Mouse (Mus musculus) hindbrain, embryonic 10.5 days (tissue): ENCODE results near the gene Gpr183. TPM values are rescaled to one million over a fixed set of nuclear protein-coding genes. Genes with fewer than 3 reads are reported as not detected.
A peak's percentile ranks its signal among the peaks of the same experiment; 100 is the strongest.

Experiments used
- DNase-seq: peaks from one replicate; pipeline ENCODE4 v3.0.0-alpha.2; 2017; ENCODE audit warnings: low spot score
- H3K27ac ChIP-seq: fragments of 300-500 bp; sonication (generic); 2 replicates; pipeline ENCODE4 v1.5.1; 2016; ENCODE audit warnings: mild to moderate bottlenecking, moderate library complexity
- H3K27me3 ChIP-seq: fragments of 300-500 bp; sonication (generic); 2 replicates; pipeline ENCODE4 v1.6.1; 2016; ENCODE audit warnings: mild to moderate bottlenecking; ENCODE audit not compliant: poor library complexity, insufficient read depth, severe bottlenecking
- H3K36me3 ChIP-seq: fragments of 300-500 bp; sonication (generic); 2 replicates; pipeline ENCODE4 v1.6.1; 2016; ENCODE audit warnings: mild to moderate bottlenecking, moderate library complexity
- H3K4me1 ChIP-seq: fragments of 300-500 bp; sonication (generic); replicated peaks from 2 replicates; pipeline ENCODE4 v1.6.1; 2016; ENCODE audit warnings: mild to moderate bottlenecking
- H3K4me3 ChIP-seq: fragments of 300-500 bp; sonication (generic); 2 replicates; pipeline ENCODE4 v1.5.1; 2016; ENCODE audit warnings: mild to moderate bottlenecking, moderate library complexity
- H3K9me3 ChIP-seq: fragments of 300-500 bp; sonication (generic); 2 replicates; pipeline ENCODE4 v1.6.1; 2016; ENCODE audit warnings: mild to moderate bottlenecking, moderate library complexity
- WGBS: fragments of 180-500 bp; shearing (Covaris S2); methylation state at CpG from one replicate; pipeline ENCODE4 v1.1.7; 2016; 5-methylcytosine and 5-hydroxymethylcytosine counted together
- polyA plus RNA-seq: library from polyadenylated mRNA; unstranded; fragments of >200 nt; fragmentation: Nextera tagmentation; extraction: Ambion mirVana; gene quantifications from 2 replicates; pipeline ENCODE4 v1.2.1, GENCODE M21; 2016

Gpr183 gene
- 2.0 and 2.4 TPM in 2 replicates for polyA plus RNA-seq

DNA sequence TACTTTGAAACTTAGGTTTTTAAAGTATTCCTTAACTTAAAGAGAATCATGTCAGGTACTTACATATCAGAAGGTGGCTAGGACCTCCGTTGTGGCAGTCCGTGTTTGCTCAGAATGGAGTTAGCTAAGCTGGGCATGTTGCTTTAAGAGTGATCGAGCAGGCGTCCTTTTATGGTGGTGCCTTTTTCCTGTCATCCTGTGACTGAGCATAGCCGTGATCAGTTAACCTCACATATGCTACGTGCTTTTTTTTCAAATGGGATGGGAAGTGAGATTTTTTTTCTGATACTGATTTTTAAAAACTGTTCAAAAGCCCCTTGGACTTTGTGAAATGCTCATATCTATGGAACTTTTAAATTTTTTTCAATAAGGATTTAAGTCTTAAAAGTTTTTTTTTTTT, at the start of gene Gpr183:
Gene Gpr183 (minus strand): TSS at position 206 of the 400 bp plus-strand sequence.
- no peaks in the 10 kb centered on the region for H3K9me3 ChIP-seq
- no peak for DNase-seq
- WGBS: 70% methylated on average over 6 of the region's 6 CpGs
- H3K27me3 ChIP-seq: no peaks in the 10 kb centered on the region
- H3K36me3 ChIP-seq: no peaks in the 10 kb centered on the region
- H3K4me3 ChIP-seq: no peak within 1 kb of the TSS
- 0 out of 2 replicates have a peak within 1 kb of the TSS, but pooled peaks have one; percentile 9 for H3K27ac ChIP-seq
- H3K4me1 ChIP-seq: peaks cover 12% of the 10 kb centered on the region; the same call in 1 of the 2 replicates

DNA sequence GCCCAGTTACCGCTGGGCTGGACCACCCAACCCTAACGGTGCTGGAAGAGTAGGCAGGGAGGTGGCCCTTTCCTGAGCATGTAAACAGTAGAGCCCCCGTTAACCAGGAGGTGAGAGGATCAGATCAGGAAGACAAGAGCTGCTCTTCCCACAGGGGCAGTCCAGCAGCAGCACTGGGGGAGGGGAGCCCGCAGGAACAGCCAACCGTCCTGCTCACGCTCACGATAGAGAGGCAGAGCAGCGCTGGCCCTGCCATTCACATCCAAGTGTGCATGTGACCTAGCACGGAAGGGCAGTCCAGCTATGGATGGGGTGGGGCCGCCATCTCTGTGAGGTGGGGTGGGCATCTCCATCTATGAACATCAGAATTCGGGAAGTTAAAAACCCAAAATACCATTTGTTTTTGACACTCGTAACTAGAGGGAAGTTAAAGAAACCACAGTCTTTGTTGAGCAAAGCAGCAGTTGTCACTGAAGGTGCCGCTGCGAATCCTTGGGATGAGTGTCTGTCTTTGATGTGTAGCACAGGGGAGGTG, 48.5 kb upstream of the Gpr183 start:
- DNase-seq: no peak
- H3K27ac ChIP-seq: no peak overlapping the region
- WGBS: 88% methylated on average over 14 of the region's 14 CpGs
- 0 out of 2 replicates have a peak, but pooled peaks cover 4% of the 10 kb centered on the region for H3K4me1 ChIP-seq
- H3K9me3 ChIP-seq: no peaks in the 10 kb centered on the region
- peaks cover 54% of the 10 kb centered on the region for H3K36me3 ChIP-seq
- H3K4me3 ChIP-seq: no peak overlapping the region
- no peaks in the 10 kb centered on the region for H3K27me3 ChIP-seq

DNA sequence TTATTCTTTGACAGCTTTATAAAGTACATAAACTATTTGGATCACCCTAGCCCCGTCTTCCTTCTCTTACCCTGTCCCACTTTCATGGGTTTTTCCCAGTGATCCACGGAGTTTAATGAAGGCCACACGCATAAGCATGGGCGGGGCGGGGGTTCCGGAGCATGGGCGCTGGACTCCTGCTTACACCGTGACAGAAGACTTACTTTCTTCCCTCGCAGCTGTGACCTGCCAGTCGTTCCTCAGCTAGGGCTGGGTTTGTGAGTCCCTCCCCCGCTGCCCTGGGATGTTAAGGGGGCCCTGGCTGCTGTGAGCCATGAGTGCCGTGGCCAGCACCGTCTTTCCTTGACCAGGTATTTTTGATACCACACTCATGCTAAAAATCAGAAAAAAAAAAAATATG, 47.8 kb upstream of the Gpr183 start:
- no peaks in the 10 kb centered on the region for H3K9me3 ChIP-seq
- no peak for DNase-seq
- H3K36me3 ChIP-seq: peaks cover 55% of the 10 kb centered on the region
- 0 out of 2 replicates have a peak, but pooled peaks cover 4% of the 10 kb centered on the region for H3K4me1 ChIP-seq
- no peak overlapping the region for H3K4me3 ChIP-seq
- 80% methylated on average over 13 of the region's 13 CpGs for WGBS
- no peak overlapping the region for H3K27ac ChIP-seq
- H3K27me3 ChIP-seq: no peaks in the 10 kb centered on the region

- no peak for DNase-seq
- Histone ChIP-seq H3K4me1 (0 out of 2 replicates have a peak, but pooled peaks cover 4% of the 10 kb centered on the region), H3K4me3 (no peak overlapping the region), H3K27me3 (no peaks in the 10 kb centered on the region), H3K27ac (no peak overlapping the region), H3K36me3 (peaks cover 55% of the 10 kb centered on the region), H3K9me3 (no peaks in the 10 kb centered on the region)
- 82% methylated on average over 5 of the region's 5 CpGs for WGBS
Observed at GRCm38 (mm10) chr14:122012193-122012592, 47.2 kb upstream of the Gpr183 start.

GRCm38 (mm10) chr14:122011768-122012167, 46.8 kb upstream of the Gpr183 start:
- DNase-seq: no peak
- Histone ChIP-seq H3K27ac (no peak overlapping the region), H3K9me3 (no peaks in the 10 kb centered on the region), H3K4me3 (no peak overlapping the region), H3K36me3 (peaks cover 55% of the 10 kb centered on the region), H3K4me1 (0 out of 2 replicates have a peak, but pooled peaks cover 4% of the 10 kb centered on the region), H3K27me3 (no peaks in the 10 kb centered on the region)
- WGBS: 94% methylated on average over 8 of the region's 8 CpGs

DNA sequence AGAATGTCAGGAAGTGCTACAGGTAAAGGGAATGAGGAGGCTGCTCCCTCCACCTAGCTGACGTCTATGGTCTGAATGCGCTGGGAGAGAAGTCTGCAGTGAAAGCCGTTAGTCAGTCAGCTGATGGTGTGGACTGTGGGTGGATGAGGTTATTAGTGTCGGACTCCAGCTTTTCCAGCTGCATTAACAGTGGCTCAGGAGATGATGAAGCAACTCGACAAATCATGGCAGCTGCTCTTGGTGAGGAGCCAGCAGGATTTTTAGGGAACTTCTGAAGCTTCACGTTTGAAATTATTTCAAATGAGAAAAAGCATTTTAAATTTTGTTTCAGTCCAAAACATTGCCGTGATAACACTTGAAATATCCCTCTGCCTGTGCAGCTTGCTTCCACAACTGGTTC, 45.3 kb upstream of the Gpr183 start:
- Histone ChIP-seq H3K36me3 (peaks cover 49% of the 10 kb centered on the region), H3K27ac (no peak overlapping the region), H3K4me1 (0 out of 2 replicates have a peak, but pooled peaks cover 4% of the 10 kb centered on the region), H3K27me3 (no peaks in the 10 kb centered on the region), H3K4me3 (no peak overlapping the region), H3K9me3 (no peaks in the 10 kb centered on the region)
- WGBS: 86% methylated on average over 7 of the region's 7 CpGs
- DNase-seq: no peak

DNA sequence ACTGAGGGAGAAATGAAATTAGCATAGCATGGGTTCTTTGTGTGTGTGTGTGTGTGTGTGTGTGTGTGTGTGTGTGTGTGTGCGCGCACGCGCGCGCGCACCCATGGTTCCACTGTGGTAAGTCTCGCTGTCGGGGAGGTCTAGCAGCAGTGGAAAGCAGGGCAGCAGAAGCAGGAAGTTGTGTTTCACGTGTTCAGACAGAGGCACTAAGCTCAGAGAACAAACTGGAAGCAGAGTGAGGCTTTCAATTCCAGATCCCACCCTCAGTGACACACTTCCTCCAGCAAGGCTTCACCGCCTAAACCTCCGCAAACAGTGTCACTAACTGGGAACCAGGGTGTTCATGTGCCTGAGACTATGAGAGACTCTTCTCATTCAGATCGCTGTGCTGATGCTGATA, 44.5 kb upstream of the Gpr183 start:
- DNase-seq: no peak
- H3K9me3 ChIP-seq: no peaks in the 10 kb centered on the region
- H3K4me3 ChIP-seq: no peak overlapping the region
- H3K27ac ChIP-seq: no peak overlapping the region
- peaks cover 47% of the 10 kb centered on the region for H3K36me3 ChIP-seq
- WGBS: 95% methylated on average over 13 of the region's 13 CpGs
- H3K27me3 ChIP-seq: no peaks in the 10 kb centered on the region
- 0 out of 2 replicates have a peak, but pooled peaks cover 4% of the 10 kb centered on the region for H3K4me1 ChIP-seq

DNA sequence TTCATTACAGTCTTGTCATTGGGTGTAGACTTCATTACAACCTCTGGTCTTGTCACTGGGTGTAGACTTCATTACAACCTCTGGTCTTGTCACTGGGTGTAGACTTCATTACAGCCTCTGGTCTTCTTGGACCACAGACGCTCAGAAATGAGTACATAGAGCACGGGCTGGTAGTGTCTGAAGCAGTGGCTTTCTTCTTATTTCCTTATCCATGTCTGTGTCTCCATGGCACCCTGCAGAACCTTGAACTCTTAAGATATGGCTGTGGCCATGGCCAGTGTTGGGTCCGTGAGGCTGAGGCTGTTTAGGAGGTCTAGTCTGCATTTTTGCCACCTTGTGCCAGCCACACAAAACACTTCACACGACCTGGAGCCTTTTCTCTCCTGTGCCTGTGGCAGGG, 43.3 kb upstream of the Gpr183 start:
- Histone ChIP-seq H3K36me3 (peaks cover 35% of the 10 kb centered on the region), H3K4me1 (0 out of 2 replicates have a peak, but pooled peaks cover 4% of the 10 kb centered on the region), H3K27me3 (no peaks in the 10 kb centered on the region), H3K27ac (no peak overlapping the region), H3K4me3 (no peak overlapping the region), H3K9me3 (no peaks in the 10 kb centered on the region)
- no peak for DNase-seq
- WGBS: 89% methylated on average over 4 of the region's 4 CpGs

DNA sequence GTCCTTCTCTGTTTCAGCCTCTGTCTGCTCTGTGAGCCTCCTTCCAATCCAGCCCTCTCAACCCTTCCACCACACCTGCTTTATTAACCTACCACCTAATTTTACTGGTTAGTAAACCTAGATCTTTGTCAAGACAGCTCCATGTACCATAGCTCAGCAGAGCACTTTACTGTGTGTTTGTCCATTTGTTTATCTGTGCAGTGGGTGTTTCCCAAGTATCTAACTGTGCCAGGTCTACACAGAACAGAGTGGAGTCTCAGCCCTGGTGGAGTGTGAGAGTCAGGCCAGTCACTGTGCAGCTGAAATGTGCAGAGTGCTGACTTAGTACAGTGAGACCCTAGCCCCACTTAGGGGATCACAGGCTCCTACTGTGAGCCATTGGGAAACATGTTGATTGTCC, 38.8 kb upstream of the Gpr183 start:
- Histone ChIP-seq H3K36me3 (peaks cover 8% of the 10 kb centered on the region), H3K27me3 (no peaks in the 10 kb centered on the region), H3K4me3 (no peak overlapping the region), H3K4me1 (no peaks in the 10 kb centered on the region), H3K27ac (no peak overlapping the region), H3K9me3 (no peaks in the 10 kb centered on the region)
- no peak for DNase-seq

DNA sequence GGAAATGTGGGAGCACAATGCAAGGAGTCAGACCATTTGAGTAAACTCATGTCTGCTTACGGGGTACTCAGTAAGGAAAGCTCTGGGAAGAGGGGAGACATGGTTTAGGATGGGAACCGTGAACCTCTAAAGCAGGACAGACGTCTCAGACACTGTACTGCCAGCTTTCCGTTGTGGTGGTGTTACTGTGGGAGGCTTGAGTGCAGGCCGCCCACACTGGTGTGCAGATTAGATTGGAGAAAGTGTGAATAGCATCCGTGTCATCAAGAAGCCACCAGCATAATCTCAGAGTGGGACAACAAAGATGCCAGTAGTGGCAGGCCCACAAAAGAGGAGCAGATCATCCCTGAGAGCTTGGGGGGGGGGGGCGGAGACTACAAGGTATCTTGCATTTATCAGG, 37.2 kb upstream of the Gpr183 start:
- DNase-seq: no peak
- Histone ChIP-seq H3K36me3 (peaks cover 14% of the 10 kb centered on the region), H3K27ac (no peak overlapping the region), H3K27me3 (no peaks in the 10 kb centered on the region), H3K9me3 (no peaks in the 10 kb centered on the region), H3K4me1 (no peaks in the 10 kb centered on the region), H3K4me3 (no peak overlapping the region)
- WGBS: 96% methylated on average over 7 of the region's 7 CpGs

DNA sequence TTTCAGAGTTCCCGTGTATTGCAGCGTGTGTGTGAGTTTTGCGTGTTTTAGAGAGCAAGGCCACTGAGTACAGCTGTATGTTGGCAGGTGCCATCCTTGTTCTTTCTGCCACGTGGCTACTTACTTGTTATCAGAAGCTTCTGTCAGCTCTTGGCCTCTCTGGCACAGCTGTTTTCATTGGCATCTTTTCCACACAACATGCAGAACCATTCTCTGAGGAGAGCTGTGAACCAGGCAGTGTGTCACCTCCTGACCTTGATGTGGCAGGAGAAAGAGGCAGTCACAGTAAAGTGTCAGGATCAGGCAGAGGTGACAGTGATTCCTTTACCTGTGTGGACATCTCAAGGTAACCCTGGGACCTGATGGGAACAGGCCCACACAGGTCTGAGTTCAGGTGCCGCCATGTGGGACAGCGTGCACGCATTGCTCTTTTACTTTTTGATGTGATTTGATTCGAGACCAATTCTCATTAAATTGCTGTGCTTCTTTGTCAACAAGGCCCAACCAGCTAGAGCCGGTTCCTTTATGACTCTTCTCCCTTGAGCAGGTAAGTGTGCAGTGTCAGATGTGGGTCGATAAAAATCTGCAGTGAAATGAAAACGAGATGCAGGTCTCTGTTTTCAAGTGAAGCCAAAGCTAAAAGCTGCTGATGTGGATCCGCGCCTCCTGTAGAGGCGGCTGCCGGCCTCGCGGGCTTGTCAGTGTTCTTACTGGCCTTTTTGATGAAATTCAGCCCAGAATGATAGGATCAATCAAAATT, 35.5 kb upstream of the Gpr183 start:
- Histone ChIP-seq H3K27ac (no peak overlapping the region), H3K9me3 (no peaks in the 10 kb centered on the region), H3K36me3 (peaks cover 30% of the 10 kb centered on the region), H3K27me3 (no peaks in the 10 kb centered on the region), H3K4me1 (no peaks in the 10 kb centered on the region), H3K4me3 (no peak overlapping the region)
- WGBS: 93% methylated on average over 17 of the region's 17 CpGs
- no peak for DNase-seq

DNA sequence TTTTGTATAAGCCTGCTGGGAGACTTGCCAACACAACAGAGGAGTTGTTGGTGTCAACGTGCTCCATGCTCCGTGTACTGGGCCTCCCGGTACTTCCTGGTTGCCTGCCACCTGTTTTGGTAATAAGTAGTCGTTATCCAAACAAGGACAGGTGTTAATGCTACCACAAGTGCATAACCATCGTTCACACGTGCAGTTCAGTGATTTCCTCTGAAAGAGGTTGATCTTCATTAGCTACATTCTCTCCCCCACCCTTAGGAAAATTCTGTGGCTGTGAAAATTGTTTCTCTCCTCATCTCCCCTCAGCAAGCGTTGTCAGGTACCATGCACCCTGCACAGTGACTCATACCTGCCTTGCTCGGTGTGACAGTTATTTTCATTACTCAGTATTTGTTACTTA, 34.5 kb upstream of the Gpr183 start:
- no peaks in the 10 kb centered on the region for H3K4me1 ChIP-seq
- no peak overlapping the region for H3K27ac ChIP-seq
- 92% methylated on average over 8 of the region's 8 CpGs for WGBS
- no peak overlapping the region for H3K4me3 ChIP-seq
- H3K9me3 ChIP-seq: no peaks in the 10 kb centered on the region
- no peak for DNase-seq
- H3K27me3 ChIP-seq: no peaks in the 10 kb centered on the region
- peaks cover 39% of the 10 kb centered on the region for H3K36me3 ChIP-seq

DNA sequence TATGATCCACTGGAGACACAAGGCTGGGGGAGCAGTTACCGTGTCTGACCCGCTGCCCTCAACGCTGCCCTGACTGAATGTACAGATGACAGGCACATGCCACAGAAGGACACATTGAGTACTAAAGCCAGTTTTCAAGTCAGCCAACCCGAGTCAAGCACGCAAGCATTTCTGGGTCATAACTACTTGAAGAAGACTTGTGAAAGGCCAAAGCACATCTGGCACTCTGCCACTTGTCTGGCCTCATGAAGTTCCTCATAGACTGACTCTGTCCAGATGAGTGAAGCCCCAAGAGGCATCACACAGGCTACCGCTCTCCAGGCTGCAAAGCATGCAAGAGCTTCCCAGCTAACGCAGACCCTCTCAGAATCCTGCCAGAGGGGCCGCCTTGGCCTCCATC, 31.8 kb upstream of the Gpr183 start:
- WGBS: 93% methylated on average over 8 of the region's 8 CpGs
- peaks cover 45% of the 10 kb centered on the region for H3K36me3 ChIP-seq
- H3K4me3 ChIP-seq: no peak overlapping the region
- DNase-seq: no peak
- H3K9me3 ChIP-seq: no peaks in the 10 kb centered on the region
- H3K4me1 ChIP-seq: no peaks in the 10 kb centered on the region
- H3K27ac ChIP-seq: no peak overlapping the region
- no peaks in the 10 kb centered on the region for H3K27me3 ChIP-seq
